Mouse (Mus musculus): ENCODE measurements around the gene Cadm3. TPM values are rescaled to one million over a fixed set of nuclear protein-coding genes. Genes with fewer than 3 reads are reported as not detected.

Gene Cadm3
- polyA plus RNA-seq, 1 experiment from 2014 or later: 6.2 TPM

DNA sequence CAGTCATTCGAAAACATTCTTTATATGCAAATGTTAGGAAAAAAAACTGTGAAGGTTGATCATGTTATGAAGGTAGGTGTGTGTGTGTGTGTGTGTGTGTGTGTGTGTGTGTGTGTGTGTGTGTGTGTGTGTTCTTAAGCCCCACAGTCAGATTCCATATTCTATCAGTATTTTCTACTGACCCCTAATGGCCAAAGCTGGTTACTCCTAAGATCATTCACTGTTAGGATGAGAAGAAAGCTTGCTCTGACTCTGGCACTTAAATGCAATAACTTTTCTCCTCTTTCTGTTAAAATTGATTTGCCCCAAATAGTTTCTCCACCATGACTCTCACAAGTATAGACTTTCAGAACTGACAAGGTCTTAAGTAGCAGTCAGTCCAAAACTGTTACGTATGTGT, 10.8 kb downstream of the Cadm3 start:
- H3K9me3 ChIP-seq (replicated peaks): no peaks in the 10 kb centered on the region
- H3K9ac ChIP-seq: no peak overlapping the region
- 78% methylated on average over 2 of the region's 2 CpGs for WGBS
- no peaks in the 10 kb centered on the region for H3K36me3 ChIP-seq
- no peak overlapping the region for H3K4me2 ChIP-seq (replicated peaks)
- ATAC-seq (ENCODE audit: insufficient number of reproducible peaks, low FRiP score, low TSS enrichment, low read depth): no peak
- H3K27me3 ChIP-seq: no peaks in the 10 kb centered on the region
- no peak overlapping the region for H3K4me3 ChIP-seq (replicated peaks)
- H3K27ac ChIP-seq (replicated peaks): no peak overlapping the region
- peaks cover 7% of the 10 kb centered on the region for H3K4me1 ChIP-seq

DNA sequence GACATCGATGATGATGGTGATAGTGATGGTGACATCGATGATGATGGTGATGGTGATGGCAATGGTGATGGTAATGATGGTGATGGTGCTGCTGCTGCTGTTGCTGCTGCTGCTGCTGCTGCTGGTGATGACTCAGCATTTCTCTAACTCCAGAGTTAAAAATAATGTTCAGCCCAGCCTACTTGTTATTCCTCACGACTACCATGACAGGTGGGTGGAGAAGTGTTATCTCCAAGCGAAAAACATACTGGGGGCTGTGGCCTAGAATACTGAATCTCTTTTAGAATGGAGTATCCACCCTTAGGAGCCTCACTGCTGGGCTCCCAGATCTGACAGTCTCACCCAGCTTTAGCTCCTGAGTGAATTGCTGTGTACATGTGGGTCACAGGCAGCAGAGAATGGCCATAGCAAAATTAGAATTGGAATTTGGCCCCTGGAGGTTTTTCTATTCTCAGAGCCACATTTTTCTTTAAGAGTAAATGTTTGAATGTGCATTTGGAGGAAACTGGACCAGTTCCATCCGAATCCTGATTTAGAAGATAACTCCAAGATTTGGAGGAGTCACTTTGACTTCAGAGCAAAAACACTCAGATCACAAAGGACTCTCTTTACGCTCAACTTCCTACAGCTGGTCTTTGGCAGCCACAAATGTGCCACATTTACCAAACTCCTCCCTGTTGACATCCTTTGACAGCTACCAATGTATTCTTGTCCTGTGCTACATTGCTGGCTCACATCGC, 12.2 kb downstream of the Cadm3 start:
- no peak for ATAC-seq (ENCODE audit: insufficient number of reproducible peaks, low FRiP score, low TSS enrichment, low read depth)
- Histone ChIP-seq H3K4me3 (replicated peaks) (no peak overlapping the region), H3K36me3 (no peaks in the 10 kb centered on the region), H3K4me1 (peaks cover 7% of the 10 kb centered on the region), H3K27ac (replicated peaks) (no peak overlapping the region), H3K9me3 (replicated peaks) (no peaks in the 10 kb centered on the region), H3K9ac (no peak overlapping the region), H3K4me2 (replicated peaks) (no peak overlapping the region), H3K27me3 (no peaks in the 10 kb centered on the region)
- 64% methylated on average over 7 of the region's 7 CpGs for WGBS

DNA sequence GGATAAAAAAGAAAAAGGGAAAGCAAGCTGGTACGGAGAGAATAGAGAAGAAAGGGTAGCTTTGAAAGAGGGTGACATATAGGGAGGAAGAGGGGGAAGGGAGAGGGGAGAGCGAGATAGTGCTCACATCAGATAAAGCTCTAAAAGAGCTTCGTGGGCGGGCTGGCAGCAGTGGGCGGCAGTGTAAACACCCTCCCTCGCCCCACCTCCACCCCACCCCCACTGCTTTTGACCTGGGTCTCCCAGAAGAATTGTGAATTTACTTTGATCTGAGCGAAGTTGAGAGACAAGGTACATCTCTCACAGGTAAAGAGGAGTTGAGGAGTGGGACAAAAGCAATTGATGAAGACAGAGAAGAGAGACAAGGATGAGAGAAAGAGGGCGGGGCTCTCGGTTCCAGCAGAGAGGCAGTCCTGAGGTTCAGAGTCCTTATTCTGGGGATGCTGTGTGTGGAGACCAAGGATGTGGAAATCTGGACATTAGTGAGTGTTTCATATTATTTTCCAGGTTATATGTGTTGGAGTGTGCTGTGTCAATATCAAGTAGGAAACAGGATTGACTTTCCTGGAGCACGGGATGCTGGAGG, 17.0 kb downstream of the Cadm3 start, which contains the start of gene Aim2:
Aim2 (plus strand) TSS at position 508 of the 586 bp plus-strand sequence.
- peak within 1 kb of the TSS; percentile 15; the same call in 1 of the 2 replicates for H3K4me3 ChIP-seq (replicated peaks)
- no peaks in the 10 kb centered on the region for H3K27me3 ChIP-seq
- WGBS: 15% methylated on average over 10 of the region's 10 CpGs
- no peak for ATAC-seq (ENCODE audit: insufficient number of reproducible peaks, low FRiP score, low TSS enrichment, low read depth)
- no peaks in the 10 kb centered on the region for H3K9me3 ChIP-seq (replicated peaks)
- no peak within 1 kb of the TSS for H3K27ac ChIP-seq (replicated peaks)
- no peak within 1 kb of the TSS for H3K9ac ChIP-seq
- no peaks in the 10 kb centered on the region for H3K4me1 ChIP-seq
- H3K36me3 ChIP-seq: no peaks in the 10 kb centered on the region
- H3K4me2 ChIP-seq (replicated peaks): peak within 1 kb of the TSS; percentile 40

DNA sequence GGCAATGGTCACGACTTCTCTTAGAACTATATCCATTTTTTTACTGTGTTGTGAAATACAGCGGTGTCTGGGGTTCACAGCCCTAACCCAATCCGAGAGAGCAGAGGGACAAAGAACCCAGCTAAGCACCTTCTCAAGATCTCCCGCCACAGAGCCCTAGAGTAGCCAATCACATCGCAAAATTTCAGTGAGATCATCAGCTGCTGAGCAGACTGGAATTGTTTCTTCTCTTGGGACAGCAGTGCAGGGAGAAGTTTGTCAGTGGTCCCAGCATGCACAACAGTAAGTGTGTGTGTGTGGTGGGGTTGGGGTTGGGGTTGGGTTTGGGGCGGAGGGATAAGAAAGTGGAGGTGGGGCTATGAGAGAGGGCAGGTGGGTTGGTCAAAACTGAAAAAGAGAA, 17.5 kb downstream of the Cadm3 start:
- Histone ChIP-seq H3K4me1 (no peaks in the 10 kb centered on the region), H3K36me3 (no peaks in the 10 kb centered on the region), H3K9ac (no peak overlapping the region), H3K27ac (replicated peaks) (no peak overlapping the region), H3K4me2 (replicated peaks) (peak overlapping the region; percentile 40), H3K27me3 (no peaks in the 10 kb centered on the region), H3K9me3 (replicated peaks) (no peaks in the 10 kb centered on the region), H3K4me3 (replicated peaks) (peak overlapping the region; percentile 15; the same call in 1 of the 2 replicates)
- no peak for ATAC-seq (ENCODE audit: insufficient number of reproducible peaks, low FRiP score, low TSS enrichment, low read depth)
- 2% methylated on average over 6 of the region's 6 CpGs for WGBS

DNA sequence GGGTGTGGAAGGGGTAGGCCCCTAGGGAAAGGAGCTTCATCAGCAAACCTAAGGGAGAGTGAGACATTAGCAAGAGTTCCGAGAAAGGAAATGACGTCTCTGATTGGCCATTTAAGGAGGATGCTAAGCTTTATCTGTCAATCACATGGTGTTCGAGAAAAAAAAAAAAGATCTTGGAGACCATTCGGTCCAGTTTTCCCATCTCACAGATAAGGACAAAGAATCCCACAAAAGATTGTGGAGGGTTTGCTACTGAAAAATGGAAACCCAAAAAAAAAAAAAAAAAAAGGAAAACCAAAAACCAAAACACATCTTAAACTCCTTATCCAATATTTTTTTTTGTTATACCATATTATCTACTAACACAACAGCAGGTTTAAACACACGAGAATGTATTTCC, 18.3 kb downstream of the Cadm3 start:
- Histone ChIP-seq H3K9ac (no peak overlapping the region), H3K27me3 (no peaks in the 10 kb centered on the region), H3K4me1 (no peaks in the 10 kb centered on the region), H3K9me3 (replicated peaks) (no peaks in the 10 kb centered on the region), H3K27ac (replicated peaks) (no peak overlapping the region), H3K36me3 (no peaks in the 10 kb centered on the region), H3K4me2 (replicated peaks) (no peak overlapping the region), H3K4me3 (replicated peaks) (no peak overlapping the region)
- WGBS: 52% methylated on average over 5 of the region's 5 CpGs
- ATAC-seq (ENCODE audit: insufficient number of reproducible peaks, low FRiP score, low TSS enrichment, low read depth): no peak

DNA sequence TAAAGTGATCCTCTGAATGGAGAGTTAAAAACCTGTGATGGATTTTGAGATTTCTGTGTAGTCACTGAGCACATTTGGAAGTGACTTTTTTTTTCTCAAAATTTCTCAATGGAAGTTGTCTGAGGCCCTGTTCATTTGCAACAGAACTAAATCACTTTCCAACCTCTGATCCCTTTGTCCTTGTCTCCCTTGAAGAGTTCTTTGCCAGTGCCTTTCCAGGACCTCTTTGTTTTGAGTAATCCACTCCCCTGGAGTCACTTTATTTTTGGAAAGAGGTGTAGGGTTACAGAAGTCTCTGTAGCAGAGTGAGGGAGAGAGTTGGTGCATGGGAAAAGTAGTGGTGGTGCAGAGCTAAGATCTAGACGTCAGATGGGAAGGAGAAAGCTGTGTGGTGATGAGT, 19.0 kb downstream of the Cadm3 start:
- no peaks in the 10 kb centered on the region for H3K9me3 ChIP-seq (replicated peaks)
- no peak overlapping the region for H3K27ac ChIP-seq (replicated peaks)
- no peak for ATAC-seq (ENCODE audit: insufficient number of reproducible peaks, low FRiP score, low TSS enrichment, low read depth)
- no peak overlapping the region for H3K9ac ChIP-seq
- no peaks in the 10 kb centered on the region for H3K4me1 ChIP-seq
- no peak overlapping the region for H3K4me3 ChIP-seq (replicated peaks)
- no peaks in the 10 kb centered on the region for H3K36me3 ChIP-seq
- H3K4me2 ChIP-seq (replicated peaks): no peak overlapping the region
- 17% methylated on average over 1 of the region's 1 CpGs for WGBS
- H3K27me3 ChIP-seq: no peaks in the 10 kb centered on the region

DNA sequence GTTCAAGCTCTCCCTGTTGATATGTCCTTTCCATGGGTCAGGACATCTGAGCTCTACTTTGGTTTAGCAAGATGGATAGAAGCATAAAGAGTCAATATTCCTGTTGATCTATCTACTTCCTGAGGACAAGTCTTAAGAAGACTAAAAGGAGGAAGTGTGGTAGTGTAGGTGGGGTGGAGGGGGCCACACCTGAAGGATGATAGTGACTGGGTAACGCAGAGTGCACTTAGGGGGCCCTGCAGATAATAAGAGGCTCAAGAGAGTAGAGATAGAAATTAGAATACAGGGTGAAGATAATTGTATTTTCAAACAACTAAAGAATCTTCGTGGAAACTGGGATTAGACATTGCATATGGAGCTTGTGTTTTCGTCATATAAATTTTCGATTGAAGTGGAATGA, 22.4 kb downstream of the Cadm3 start:
- ATAC-seq (ENCODE audit: insufficient number of reproducible peaks, low FRiP score, low TSS enrichment, low read depth): no peak
- Histone ChIP-seq H3K4me2 (replicated peaks) (no peak overlapping the region), H3K9me3 (replicated peaks) (no peaks in the 10 kb centered on the region), H3K4me1 (no peaks in the 10 kb centered on the region), H3K27ac (replicated peaks) (no peak overlapping the region), H3K4me3 (replicated peaks) (no peak overlapping the region), H3K9ac (no peak overlapping the region), H3K27me3 (no peaks in the 10 kb centered on the region), H3K36me3 (no peaks in the 10 kb centered on the region)
- 65% methylated on average over 4 of the region's 4 CpGs for WGBS

DNA sequence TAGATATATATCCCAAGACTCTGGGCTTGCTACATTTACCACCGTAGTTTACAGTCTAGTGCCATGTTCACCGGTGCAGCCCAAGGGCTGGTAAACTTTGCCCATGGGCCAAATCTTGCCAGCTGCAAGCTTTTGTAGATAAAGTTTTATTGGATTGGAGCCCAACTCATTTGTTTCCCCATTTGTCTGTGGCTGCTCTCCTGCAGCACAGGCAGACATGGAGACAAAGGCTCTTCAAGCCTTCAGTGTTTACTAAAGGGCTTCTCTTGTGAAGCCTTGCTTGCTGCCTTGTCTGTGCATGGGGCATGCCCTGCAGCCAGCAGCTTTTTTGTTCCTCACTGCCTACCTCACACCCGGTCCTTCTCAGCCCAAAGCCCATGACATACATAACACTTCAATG, 23.6 kb downstream of the Cadm3 start:
- no peaks in the 10 kb centered on the region for H3K4me1 ChIP-seq
- H3K4me2 ChIP-seq (replicated peaks): no peak overlapping the region
- no peak overlapping the region for H3K9ac ChIP-seq
- no peaks in the 10 kb centered on the region for H3K27me3 ChIP-seq
- H3K27ac ChIP-seq (replicated peaks): no peak overlapping the region
- H3K9me3 ChIP-seq (replicated peaks): no peaks in the 10 kb centered on the region
- WGBS: 75% methylated on average over 3 of the region's 3 CpGs
- ATAC-seq (ENCODE audit: insufficient number of reproducible peaks, low FRiP score, low TSS enrichment, low read depth): no peak
- H3K4me3 ChIP-seq (replicated peaks): no peak overlapping the region
- no peaks in the 10 kb centered on the region for H3K36me3 ChIP-seq

DNA sequence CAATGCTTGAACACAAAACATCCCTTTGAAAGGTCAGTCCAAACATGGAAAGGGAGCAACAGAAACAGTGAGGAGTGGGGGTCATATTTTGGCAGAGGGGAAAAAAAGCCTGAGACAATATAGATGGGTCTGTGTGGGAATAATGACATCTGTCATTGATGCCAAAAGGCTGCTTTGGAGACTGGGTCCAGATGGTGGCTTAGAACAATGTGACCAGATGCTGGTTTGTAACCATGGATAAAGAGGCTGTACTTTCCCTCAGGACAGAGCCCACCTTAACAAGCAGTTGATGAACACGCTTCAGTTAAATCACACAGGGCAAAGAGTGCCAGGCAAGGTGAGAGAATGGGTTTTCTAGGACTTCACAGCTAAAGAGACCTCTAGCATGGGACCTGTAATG, 25.1 kb downstream of the Cadm3 start:
- no peak overlapping the region for H3K4me3 ChIP-seq (replicated peaks)
- no peak overlapping the region for H3K9ac ChIP-seq
- H3K4me1 ChIP-seq: no peaks in the 10 kb centered on the region
- no peaks in the 10 kb centered on the region for H3K9me3 ChIP-seq (replicated peaks)
- H3K36me3 ChIP-seq: no peaks in the 10 kb centered on the region
- H3K27me3 ChIP-seq: no peaks in the 10 kb centered on the region
- no peak for ATAC-seq (ENCODE audit: insufficient number of reproducible peaks, low FRiP score, low TSS enrichment, low read depth)
- H3K4me2 ChIP-seq (replicated peaks): no peak overlapping the region
- WGBS: 71% methylated on average over 1 of the region's 1 CpGs
- H3K27ac ChIP-seq (replicated peaks): no peak overlapping the region

DNA sequence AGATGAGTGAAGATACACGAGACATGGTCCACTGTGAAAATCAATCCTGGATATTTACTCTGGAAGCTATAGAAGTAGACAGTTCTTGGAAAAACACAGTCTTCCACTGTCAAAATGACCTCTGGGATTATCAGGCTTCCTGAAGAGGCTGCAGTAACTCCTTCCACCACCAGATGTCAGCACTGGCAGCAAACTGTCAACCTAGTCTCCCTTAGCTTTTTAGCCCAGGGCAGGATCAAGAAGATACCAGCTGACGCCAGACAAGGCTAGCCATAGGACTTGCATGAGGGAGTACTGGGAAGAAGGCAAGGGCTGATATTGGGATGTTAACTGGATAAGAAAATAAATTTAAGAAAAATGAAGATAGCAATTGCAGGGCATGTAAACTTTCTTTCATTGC, 28.0 kb downstream of the Cadm3 start:
- H3K27me3 ChIP-seq: no peaks in the 10 kb centered on the region
- WGBS: 7% methylated on average over 2 of the region's 2 CpGs
- H3K9me3 ChIP-seq (replicated peaks): no peaks in the 10 kb centered on the region
- no peak overlapping the region for H3K27ac ChIP-seq (replicated peaks)
- no peak overlapping the region for H3K4me3 ChIP-seq (replicated peaks)
- H3K9ac ChIP-seq: no peak overlapping the region
- no peaks in the 10 kb centered on the region for H3K36me3 ChIP-seq
- H3K4me1 ChIP-seq: no peaks in the 10 kb centered on the region; the same call in 1 of the 2 replicates
- H3K4me2 ChIP-seq (replicated peaks): no peak overlapping the region
- ATAC-seq (ENCODE audit: insufficient number of reproducible peaks, low FRiP score, low TSS enrichment, low read depth): no peak

DNA sequence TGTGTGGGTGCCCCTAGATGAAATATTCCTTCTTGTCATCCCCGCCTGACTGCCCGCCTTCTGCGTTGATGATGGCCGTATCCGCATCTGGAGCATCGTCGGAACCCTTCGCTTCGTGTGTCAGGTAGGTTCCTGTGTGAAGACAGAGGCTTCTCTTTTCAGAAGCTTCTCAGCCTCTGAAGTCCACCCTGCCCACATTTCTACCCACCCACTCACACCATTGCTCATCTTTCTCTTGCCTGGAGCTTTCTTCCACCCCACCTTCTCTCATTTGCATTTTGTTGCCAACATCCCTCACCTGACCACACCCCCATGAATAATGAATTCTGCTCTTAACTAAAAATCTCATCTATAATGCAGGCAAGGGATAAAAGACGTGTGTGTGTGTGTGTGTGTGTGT, 30.5 kb downstream of the Cadm3 start:
- no peak overlapping the region for H3K9ac ChIP-seq
- no peaks in the 10 kb centered on the region; the same call in 1 of the 2 replicates for H3K4me1 ChIP-seq
- no peaks in the 10 kb centered on the region for H3K9me3 ChIP-seq (replicated peaks)
- H3K27ac ChIP-seq (replicated peaks): no peak overlapping the region
- no peaks in the 10 kb centered on the region for H3K36me3 ChIP-seq
- WGBS: 88% methylated on average over 10 of the region's 10 CpGs
- no peak overlapping the region for H3K4me2 ChIP-seq (replicated peaks)
- no peak overlapping the region for H3K4me3 ChIP-seq (replicated peaks)
- no peak for ATAC-seq (ENCODE audit: insufficient number of reproducible peaks, low FRiP score, low TSS enrichment, low read depth)
- no peaks in the 10 kb centered on the region for H3K27me3 ChIP-seq

DNA sequence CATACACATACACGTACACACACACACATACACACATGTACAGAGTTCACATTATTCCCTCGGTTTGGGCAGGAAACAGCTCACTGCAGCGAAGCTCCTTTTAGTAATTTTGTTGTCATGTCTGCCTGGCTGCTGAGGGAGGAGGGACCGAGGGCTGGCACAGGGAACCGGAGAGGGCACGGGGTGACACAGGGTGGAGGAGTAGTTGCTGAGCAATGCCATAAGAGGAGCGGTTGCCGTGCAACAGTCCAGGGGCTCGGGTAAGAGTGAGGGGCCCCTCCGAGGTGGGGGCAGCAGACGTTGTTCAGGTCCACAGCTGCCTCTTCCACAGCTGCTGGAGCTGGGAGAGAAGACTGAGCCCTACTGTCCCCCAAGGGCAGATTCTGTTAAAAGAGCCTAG, 31.6 kb downstream of the Cadm3 start:
- Histone ChIP-seq H3K27me3 (no peaks in the 10 kb centered on the region), H3K4me2 (replicated peaks) (no peak overlapping the region), H3K9me3 (replicated peaks) (no peaks in the 10 kb centered on the region), H3K27ac (replicated peaks) (no peak overlapping the region), H3K4me1 (no peaks in the 10 kb centered on the region; the same call in 1 of the 2 replicates), H3K4me3 (replicated peaks) (no peak overlapping the region), H3K9ac (no peak overlapping the region), H3K36me3 (no peaks in the 10 kb centered on the region)
- no peak for ATAC-seq (ENCODE audit: insufficient number of reproducible peaks, low FRiP score, low TSS enrichment, low read depth)
- WGBS: 51% methylated on average over 11 of the region's 11 CpGs

Measured in embryonic facial prominence, embryonic 15.5 days (tissue).